Mouse (Mus musculus) heart, postnatal 0 days (tissue): ENCODE measurements around the gene Rnf187.

Experiments
- CTCF ChIP-seq: IDR thresholded peaks from 2 replicates; pipeline ENCODE4 v1.5.1; 2016; ENCODE audit warnings: antibody characterized with exemption, control low read depth, low read depth
- EP300 ChIP-seq: IDR thresholded peaks from 2 replicates; pipeline ENCODE4 v1.6.1; 2016; ENCODE audit warnings: antibody characterized with exemption, low read depth

GRCm38 (mm10) chr11:58971796-58972195 is 33.1 kb upstream of the Rnf187 start:
- TF ChIP-seq CTCF (no peak), EP300 (no peak)
